Mouse (Mus musculus) lung, adult 2 months (tissue): ENCODE data around the gene Selp.

Experiments used
- CTCF ChIP-seq: fragments of 200-500 bp; IDR thresholded peaks from 2 replicates; pipeline ENCODE4 v1.5.1; 2011; ENCODE audit warnings: mild to moderate bottlenecking, low read length, control low read depth; ENCODE audit not compliant: insufficient read depth
- POLR2A ChIP-seq: fragments of 200-500 bp; IDR thresholded peaks from 2 replicates; pipeline ENCODE4 v1.6.1; 2011; ENCODE audit warnings: low read depth, mild to moderate bottlenecking, control low read depth, low read length, borderline replicate concordance; ENCODE audit errors: extremely low read depth

DNA sequence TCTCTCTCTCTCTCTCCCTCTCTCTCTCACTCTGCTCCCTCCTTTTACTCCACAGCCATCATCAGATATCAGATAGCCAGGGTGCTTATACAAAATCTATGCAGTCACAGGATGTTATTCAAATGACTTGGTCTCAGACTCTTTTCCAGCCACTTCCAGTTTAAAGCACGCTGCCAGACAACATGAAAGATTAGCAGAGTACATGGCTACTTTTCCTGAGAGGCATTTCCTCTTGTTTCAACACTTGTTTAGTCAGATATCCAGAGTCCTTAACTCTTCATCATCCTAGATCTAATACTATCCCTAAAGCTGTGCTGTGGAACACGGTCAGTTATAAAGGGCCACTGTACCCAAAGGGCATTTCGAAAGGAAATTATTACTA lies 5.7 kb downstream of the Selp start:
- no peak for TF ChIP-seq CTCF
- no peak for TF ChIP-seq POLR2A
